Mouse (Mus musculus) right cerebral cortex, postnatal 10 days (tissue): Measurements from ENCODE around the gene Gfod2.
A peak's percentile ranks its signal among the peaks of the same experiment; 100 is the strongest.

Experiments
- DNase-seq, 2 experiments: peaks; one replicate each; pipeline ENCODE4 v3.0.0; 2021; ENCODE audit warnings: low spot score in 2 of 2

The Gfod2 gene

GRCm38 (mm10) chr8:105757796-105758276 lies 628 bp downstream of the Gfod2 start:
- DNase-seq = no peak

- DNase-seq = no peak
Measured at GRCm38 (mm10) chr8:105754688-105755087, 3.8 kb downstream of the Gfod2 start.

- no peak for DNase-seq
Measured at GRCm38 (mm10) chr8:105753916-105754315, 4.5 kb downstream of the Gfod2 start.

GRCm38 (mm10) chr8:105750606-105751005 lies 7.9 kb downstream of the Gfod2 start:
- DNase-seq = peak; percentile 74 to 80

DNA sequence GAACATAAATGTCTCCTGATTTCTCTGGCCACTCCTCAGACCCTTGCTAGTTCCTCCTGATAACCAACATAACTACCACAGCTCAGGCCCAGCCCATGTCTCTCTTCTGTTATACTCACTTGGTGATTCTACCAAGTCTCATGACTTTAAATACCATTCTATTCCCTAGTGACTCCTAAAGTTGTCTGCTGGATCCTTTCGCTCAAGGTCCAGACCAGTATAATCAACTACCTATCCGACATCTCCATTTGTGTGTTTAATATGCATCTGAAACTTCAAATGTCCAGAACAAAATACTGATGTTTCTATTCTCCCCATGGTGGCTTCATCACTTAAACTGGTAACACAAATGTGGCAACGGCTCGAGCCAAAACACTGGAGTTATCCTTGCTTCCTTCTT lies 15.2 kb downstream of the Gfod2 start:
- no peak for DNase-seq

- DNase-seq = no peak
Measured at GRCm38 (mm10) chr8:105739216-105739615, 19.2 kb downstream of the Gfod2 start.

GRCm38 (mm10) chr8:105732186-105732585 lies 26.3 kb downstream of the Gfod2 start:
- no peak for DNase-seq

- DNase-seq = no peak
Measured at GRCm38 (mm10) chr8:105727397-105728124, 30.9 kb downstream of the Gfod2 start.

GRCm38 (mm10) chr8:105725726-105726125 lies 32.7 kb downstream of the Gfod2 start:
- no peak for DNase-seq

DNA sequence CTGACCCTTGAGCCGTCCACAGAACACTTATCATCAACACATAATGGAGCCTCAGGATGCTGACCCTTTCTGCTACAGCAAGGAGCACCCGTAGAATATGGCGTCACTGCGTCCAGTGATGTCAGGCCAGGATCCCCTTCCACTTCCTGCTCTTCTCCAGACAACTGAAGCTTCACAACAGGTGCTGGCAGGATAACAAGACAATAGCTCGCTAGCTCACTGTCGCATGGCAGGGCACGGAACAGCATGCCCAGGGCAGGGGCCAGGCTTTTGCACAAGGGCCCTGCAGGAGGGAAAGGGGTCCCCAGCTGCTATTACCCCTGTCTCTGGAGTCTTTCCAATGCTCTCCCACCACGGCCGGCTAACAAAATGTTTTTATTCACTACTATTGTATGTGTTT lies 35.6 kb downstream of the Gfod2 start:
- no peak for DNase-seq

DNA sequence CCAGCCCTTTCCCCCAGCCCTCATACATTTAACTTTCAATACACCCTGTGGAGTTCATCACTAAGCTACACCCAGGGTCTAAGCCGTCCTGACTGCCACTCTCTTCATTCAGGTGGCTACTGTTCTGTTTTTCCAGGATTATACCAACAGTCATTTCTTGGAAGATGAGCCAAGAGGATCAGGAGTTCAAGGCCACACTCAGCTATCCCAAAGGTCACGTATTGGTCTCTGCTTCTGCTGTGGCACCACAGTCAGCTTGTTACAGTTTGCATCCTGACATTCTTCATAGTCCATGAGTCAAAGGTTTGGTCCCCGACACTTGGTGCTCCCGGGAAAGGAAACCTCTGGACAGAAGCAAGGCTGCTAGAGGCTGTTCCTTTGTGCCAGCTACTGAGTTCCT lies 38.8 kb downstream of the Gfod2 start:
- no peak for DNase-seq

DNA sequence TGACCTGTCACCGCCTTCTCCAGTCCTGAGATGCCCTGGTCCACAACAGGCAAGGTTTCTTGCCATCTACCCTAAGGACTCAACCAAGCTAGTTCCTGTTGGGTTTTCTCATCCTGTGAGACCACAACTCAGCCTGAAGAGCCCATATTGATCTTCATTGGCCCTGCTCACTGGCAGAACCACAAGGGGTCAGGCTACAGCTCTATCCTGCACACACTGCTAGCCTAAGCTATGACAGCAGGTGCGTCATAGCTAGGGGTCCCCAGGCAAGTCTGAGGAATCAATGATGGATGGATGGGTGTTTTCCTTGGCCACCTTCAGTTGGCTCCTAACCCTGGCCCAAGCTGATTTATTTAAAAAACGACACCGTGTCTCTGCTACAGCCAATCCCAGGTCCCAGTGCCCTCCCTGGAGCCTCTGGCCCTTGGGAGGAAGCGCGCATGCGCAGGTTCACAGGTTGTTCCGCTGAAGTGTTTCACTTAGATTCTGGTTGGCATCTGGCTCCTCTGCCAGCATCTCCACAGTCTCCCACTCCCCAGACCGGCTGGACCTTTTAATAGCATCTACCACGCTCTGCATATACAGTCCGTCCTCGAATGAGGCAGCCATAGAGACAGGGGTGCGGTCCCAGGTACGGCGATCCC lies 42.0 kb downstream of the Gfod2 start:
- DNase-seq = no peak

DNA sequence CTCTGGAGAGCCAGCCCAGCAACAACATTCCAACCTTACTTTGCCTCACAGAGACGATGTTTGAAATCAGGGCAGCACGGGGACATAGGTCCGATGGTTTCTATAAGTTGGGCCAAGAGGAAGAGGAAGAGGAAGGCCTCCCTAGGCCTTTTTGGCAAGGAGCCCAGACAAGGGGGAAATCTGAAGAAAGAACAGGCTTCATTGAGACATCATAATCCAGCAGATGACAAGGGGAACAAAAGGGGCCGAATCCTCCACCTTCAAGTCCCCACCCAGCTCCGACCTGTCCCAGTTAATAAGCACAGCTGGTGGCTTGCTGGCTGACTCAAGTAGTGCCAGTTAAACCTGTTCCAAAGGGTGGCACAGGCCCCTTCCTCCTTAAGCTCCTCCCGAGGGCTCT lies 43.4 kb downstream of the Gfod2 start:
- no peak for DNase-seq

- DNase-seq = peak in 1 of 2 experiments; percentile 88
Measured at GRCm38 (mm10) chr8:105714139-105714538, 44.3 kb downstream of the Gfod2 start.

GRCm38 (mm10) chr8:105712286-105712685 lies 46.2 kb downstream of the Gfod2 start:
- DNase-seq = no peak

GRCm38 (mm10) chr8:105709317-105709716 lies 49.1 kb downstream of the Gfod2 start:
- no peak for DNase-seq

GRCm38 (mm10) chr8:105708675-105709074 lies 49.8 kb downstream of the Gfod2 start:
- no peak for DNase-seq

GRCm38 (mm10) chr8:105707498-105708403 lies 50.7 kb downstream of the Gfod2 start, which contains the start of the genes 4933405L10Rik and Enkd1:
4933405L10Rik (plus strand) TSS chr8:105707655.
Enkd1 (minus strand) TSS chr8:105708210.
- DNase-seq = peak; percentile 94 to 95

DNA sequence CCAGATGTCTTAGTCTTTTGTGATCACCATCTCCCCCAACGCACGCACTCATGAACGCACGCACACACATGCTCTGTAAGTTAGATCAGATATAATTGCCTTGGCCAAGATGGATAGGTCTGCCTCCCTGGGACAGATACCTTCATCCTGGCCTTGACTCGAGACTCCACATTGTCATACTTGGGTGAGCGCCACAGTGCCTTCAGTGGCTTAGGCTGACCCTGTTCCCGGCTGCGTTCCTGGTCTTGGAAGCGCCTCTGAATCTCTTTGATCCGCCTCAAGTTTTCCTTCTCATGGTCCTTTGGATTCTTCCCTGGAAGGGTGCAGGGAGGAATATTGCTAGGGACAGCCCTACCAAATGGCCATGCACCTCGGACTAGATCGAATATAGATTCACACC lies 52.0 kb downstream of the Gfod2 start:
- DNase-seq = no peak

- no peak for DNase-seq
Measured at GRCm38 (mm10) chr8:105704955-105705354, 53.5 kb downstream of the Gfod2 start.

- DNase-seq = peak in 1 of 2 experiments; percentile 34
Measured at GRCm38 (mm10) chr8:105704146-105704812, 54.2 kb downstream of the Gfod2 start.
